Mouse (Mus musculus) thymus, postnatal 10 days (tissue): ENCODE data around the gene Selenom.

Experiments
- DNase-seq, 2 experiments: peaks; one replicate each; pipeline ENCODE4 v3.0.0; 2021; ENCODE audit warnings: low spot score in 2 of 2

Selenom gene

DNA sequence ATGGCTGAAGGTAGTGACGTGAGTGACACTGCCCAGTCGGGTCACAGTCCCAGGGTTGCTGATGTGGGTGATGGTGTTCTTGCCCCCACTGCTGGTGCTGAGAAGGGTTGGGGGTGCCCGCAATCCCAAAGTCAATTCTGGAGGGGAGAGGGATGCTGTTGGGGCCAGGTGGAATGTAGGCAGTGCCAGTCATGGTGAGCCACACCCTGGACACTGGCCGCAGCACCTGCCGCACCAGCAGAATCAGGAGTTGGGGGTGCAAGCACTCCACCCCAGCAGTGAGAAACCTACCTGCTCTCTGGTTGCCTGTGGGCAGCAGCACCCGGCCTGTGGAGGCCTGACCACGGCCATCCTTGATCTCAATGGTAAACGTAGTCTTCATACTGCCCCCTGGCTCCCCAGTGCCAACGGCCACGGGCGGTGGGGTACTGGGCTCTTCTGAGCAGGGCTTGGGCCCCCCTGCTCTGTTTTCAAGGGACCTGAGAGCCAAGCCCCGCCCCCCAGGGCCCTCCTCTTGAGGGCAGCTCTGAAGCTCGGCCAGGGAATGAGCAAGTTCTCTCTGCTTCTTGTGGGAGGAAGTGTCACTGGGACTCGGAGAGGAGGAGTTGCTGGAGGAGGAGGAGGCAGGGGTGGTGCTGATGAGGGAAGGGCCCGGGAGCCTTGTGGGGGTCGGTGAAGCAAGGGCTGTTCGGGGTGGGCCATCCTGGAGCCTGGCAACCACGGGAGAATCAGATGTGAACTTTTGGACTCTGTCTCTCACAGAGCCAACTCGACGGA, 15.2 kb downstream of the Selenom start:
- no peak for DNase-seq

DNA sequence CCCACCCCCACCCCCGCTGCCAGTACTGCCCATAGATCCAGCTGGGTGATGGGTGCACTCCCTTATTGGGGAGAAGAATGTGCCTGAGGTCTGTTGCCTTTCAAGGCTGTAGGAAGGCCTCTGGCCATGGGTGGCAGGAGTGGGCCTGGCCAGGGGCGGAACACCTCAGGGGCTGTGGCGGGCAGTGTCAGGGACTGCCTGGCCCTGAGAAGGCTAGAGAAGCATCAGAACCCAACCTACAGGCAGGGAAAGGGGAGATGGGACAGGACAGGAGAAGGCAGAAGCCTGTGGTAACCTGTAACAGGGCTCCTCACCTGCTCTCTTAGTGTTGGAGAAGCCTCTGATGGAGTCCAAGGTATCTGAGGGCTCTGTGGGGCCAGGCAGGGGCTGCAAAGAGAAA, 16.2 kb downstream of the Selenom start:
- no peak for DNase-seq

DNA sequence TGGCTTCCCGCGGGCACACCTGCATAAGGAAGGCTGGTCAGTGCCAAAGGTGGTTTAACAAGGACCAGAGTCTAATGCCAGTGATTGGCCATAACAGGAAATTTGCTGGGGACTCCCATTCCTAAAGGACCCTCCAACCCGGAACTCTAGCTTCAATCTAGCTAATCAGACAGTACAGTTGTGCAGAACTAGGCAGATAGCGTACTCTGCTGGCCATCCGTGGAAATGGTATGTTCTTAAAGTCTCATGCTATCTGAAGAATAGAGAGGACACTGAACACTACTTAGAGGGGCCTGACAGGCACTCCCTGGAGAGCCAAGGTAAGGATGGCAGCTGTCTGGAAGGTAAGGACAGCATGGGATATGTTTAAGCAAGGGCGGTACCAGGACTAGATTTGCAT, 17.1 kb downstream of the Selenom start:
- no peak for DNase-seq

GRCm38 (mm10) chr11:3532101-3532931, 17.8 kb downstream of the Selenom start:
- no peak for DNase-seq

DNA sequence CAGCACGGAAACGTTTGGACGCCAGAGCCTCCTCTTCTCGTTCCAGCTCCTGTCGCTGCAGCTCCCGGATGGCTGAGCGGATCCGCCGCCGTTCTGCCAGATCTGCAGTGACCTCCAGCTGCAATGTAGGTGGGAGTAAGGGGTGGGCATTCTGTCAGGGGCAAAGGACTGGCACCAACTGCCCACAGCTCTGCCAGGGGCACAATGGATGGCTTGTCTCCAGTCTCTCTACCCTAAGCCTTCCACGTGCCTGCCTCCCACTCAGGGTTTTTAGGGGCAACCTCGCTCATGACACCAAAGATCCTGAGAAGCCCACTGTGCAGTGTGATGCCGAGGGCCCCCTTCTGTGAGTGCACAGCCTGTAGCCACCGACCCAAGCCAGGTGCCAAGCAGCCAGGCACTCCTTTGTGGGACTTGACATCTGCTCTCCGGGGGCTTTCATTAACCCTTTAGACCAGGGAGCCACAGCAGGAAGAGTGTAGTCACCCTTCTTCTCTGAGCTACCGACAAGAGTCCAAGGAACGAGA, 19.0 kb downstream of the Selenom start:
- no peak for DNase-seq

GRCm38 (mm10) chr11:3534956-3535355, 20.5 kb downstream of the Selenom start:
- no peak for DNase-seq

DNA sequence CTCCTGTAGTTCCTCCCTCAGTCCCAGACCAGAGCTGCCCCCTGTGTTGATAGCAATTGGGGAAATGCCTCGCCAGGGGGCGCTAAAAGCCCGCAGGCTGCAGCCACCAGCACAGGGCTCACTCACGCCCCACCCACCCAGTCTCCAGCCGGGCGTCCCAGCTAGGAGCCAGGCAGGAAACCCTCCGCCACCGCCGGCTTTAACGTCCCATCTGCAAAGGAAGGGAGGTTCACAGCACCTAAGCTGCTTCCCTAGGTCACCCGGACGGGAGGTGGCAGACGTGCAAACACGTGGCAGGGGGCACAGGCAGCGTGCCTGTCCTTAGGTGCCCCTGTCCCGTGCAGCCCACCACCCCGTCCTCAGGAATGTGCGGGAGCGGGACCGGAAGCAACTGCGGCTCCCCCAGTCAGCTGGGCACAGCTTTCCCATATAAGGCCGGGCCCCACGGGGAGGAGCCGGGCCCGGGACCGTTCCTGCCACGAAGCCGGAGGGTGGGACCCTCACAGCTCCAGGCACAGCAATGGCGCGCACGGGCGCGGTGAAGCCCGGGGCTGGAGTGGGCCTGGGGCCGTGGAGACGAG, 21.0 kb downstream of the Selenom start:
- peak; percentile 91 to 99 for DNase-seq

GRCm38 (mm10) chr11:3536082-3536481, 21.6 kb downstream of the Selenom start:
- no peak for DNase-seq

GRCm38 (mm10) chr11:3536745-3537333, 22.4 kb downstream of the Selenom start:
- no peak for DNase-seq

- no peak for DNase-seq
Measured at GRCm38 (mm10) chr11:3537711-3538110, 23.2 kb downstream of the Selenom start.

DNA sequence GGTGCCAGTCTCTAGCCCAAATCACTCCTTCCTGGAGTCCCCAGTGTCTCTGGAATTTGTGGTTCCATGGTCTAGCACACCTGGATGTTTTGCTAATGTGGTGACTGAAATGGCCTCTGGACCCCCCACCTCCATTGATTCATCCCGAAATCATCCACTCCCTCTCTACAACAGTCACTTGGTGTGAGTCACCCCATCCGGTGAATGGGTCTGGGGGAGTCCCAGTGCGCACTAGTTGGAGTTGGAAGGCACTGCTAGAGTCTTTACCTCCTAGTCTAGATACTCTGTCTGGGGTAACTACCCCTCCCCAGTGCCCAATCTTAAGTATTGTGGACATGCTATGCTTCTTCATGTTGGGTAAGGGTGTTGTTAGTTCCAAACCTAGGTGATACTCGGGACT, 23.9 kb downstream of the Selenom start:
- no peak for DNase-seq

DNA sequence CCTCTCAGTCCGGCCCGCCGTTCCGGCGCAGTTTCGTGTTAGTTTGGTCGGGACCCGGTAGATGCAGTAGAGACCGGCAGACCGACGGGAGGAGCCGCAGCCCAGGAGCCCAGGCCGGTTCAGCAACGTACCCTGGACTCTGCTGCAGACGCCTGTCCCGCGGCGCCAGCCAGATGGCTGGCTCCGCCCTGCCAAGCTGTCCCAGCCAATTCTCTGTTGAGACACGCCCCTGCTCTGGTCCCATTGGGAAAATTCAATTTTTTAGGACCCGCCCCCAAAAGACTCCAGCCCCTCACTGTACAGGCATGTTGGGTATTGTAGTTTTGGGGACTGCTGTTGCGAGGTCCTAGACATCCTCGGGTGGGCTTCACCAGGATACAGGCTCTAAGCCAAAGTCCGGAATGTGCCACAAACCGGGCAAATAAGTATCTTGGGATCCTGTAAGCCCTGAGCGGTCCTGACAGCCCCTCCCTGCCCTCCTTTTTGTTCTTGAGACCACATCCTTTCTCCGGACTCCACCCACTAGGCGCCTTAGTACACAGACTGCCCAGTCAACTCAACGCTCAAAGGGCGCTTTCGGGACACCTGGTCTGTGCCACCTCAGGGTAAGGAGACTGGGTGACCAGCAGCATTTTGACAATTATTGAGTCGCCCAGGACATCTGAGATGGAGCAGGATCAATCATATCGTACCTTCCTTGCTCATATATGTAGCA, 24.8 kb downstream of the Selenom start:
- DNase-seq, result peak; percentile 80 to 81

- no peak for DNase-seq
Measured at GRCm38 (mm10) chr11:3539826-3540196, 25.3 kb downstream of the Selenom start.

DNA sequence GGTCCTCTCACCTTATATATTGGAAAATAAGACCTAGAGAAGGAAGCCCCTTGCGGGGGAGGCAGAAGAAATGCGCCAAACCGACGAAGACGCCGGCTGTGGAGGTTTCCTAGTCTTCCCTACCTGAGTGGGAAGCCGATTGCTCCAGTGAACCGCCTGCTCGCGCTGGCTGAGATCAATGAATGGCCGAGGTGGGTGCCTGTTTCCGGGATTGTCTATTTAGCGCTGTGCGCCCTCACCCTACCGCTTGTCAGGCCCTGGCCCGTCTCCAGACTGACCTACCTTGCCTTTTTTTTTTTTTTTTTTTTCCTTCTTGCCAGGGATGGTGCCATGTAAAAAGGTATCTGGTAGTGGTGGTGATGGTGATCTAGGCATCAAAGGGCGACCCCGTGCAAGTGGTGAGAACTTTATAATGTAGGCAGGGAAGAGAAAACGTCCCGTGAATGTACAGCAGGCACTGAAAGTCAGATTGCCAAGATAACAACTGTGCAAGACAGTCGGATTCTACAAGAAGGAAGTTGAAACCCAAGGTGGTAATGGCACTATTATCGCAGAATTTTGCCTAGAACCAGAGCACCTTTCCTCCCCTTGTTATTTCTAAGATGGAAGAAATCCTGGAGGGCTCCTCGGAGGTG, 26.1 kb downstream of the Selenom start, which contains the start of gene Smtn:
Smtn (minus strand) TSS at position 162 of the 635 bp plus-strand sequence.
- no peak for DNase-seq

DNA sequence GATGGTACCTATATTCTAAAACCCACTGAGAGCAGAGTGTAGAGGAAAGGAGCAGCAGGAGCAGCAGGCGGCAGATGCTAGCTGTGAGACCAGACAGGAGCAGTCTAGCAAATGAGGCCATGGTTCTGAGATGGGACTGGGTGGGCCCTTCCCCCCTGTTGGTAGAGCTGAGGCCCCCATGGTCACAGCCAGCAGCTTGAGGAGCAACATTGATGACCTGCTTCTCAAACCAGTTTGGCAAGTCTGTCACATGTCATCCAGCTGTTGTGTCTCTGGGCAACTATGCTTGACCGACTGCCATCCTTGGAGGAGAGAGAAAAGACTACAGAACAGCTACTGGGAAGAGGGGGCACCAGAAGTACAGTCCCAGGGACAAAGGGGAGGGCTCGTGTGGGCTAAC, 27.4 kb downstream of the Selenom start:
- no peak for DNase-seq

DNA sequence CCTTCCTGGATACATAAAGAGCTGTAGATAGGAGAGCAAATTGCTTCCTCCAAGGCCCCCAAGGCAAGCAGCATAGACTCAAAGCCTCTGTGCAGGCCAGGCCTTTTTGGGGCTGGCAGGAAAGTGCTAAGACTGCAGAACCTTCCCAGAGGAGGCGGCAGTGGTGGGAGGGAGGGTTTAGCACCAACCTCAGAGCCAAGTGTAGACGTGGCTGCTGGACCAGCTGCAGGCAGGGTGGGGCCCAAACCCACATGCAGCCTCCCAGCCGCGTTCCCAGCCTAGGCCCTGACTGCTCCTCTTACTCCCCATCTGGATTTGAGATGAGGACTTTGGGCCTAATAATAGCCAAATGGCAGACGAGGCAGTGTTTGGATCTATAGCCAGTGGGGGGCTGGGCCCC, 28.5 kb downstream of the Selenom start:
- no peak for DNase-seq

DNA sequence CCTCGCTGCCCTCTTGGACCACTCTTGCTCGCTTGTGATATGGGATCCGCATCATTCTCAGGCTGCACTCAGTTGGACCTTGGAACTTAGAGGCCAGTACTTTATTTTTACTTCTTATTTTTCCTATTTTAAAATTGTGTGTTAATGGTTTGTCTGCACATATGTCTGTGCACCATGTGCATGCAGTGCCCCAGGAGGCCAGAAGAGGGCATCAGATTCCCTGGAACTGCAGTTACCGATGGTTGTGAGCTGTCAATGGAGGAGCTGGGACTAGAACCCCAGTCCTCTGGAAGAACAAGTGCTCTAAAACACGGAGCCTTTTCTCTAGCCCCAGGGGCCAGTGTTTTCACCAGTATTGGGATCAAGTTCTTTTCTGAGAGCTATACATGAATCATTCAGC, 29.9 kb downstream of the Selenom start:
- DNase-seq, result no peak

DNA sequence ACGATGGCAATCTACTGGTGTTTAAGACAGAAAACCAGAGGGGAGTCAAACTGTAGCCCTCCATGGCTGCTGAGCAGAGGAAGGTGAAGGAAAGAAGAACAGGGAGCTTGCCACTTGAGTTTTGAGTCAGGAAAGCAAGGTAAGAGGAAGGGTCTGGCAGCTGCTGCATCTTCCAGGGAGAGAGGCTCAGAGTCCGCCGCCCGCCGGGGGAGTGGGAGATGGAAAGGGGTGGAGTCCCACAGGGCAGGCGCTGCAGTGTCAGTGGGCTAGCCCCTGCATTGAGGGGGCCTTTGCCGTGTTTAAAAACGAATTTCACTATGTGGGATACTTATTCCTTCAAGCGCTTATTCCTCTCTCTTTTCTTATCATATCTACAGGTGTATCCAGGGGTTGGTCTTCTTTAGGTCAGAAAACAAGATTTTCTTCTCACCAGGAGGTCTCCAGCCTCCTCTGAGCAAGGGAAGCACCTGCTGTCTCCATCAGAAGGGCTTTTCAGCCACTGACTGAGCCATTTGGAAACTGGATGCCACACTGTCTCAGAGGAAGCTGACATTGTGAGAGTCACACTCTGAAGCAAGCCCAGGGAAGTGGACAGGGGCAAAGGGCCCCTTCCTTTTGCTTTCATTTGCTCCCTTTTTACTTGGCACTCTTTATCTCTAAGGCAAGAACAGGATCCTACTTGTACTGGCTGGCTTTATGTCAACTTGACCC, 31.2 kb downstream of the Selenom start:
- no peak for DNase-seq

GRCm38 (mm10) chr11:3546242-3546562, 31.7 kb downstream of the Selenom start:
- no peak for DNase-seq

GRCm38 (mm10) chr11:3547047-3547446, 32.6 kb downstream of the Selenom start:
- DNase-seq, result no peak
